Mouse (Mus musculus): ENCODE measurements around the gene Psmg4.

GRCm38 (mm10) chr13:34148181-34148580 lies 14.6 kb upstream of the Psmg4 start:
- TF ChIP-seq CTCF (IDR thresholded peaks at IDR 0.05; ENCODE audit: low read depth), result no peak
- no peak for TF ChIP-seq EP300 (IDR thresholded peaks at IDR 0.05; ENCODE audit: low read depth)

Data from liver, embryonic 14.5 days (tissue).